Mouse (Mus musculus) cerebellum, adult 2 months (tissue): ENCODE measurements at regions not wholly inside any gene's neighbourhood (a gene's known extent, or its start where the extent isn't known, plus 50 kb on each side); places are given as distances from the start of the nearest gene placed in this dataset.

Experiments used
- CTCF ChIP-seq: fragments of 200-500 bp; IDR thresholded peaks from 2 replicates; pipeline ENCODE4 v1.5.1; 2011; ENCODE audit warnings: low read depth, mild to moderate bottlenecking, control low read depth, low read length, moderate library complexity, borderline replicate concordance; ENCODE audit not compliant: insufficient read depth
- POLR2A ChIP-seq: fragments of 200-500 bp; IDR thresholded peaks from 2 replicates; pipeline ENCODE4 v1.6.1; 2011; ENCODE audit warnings: low read length, control low read depth, borderline replicate concordance; ENCODE audit not compliant: insufficient read depth

GRCm38 (mm10) chr6:118323052-118323451 is 96.2 kb downstream of the Bms1 start:
- TF ChIP-seq CTCF (no peak), POLR2A (no peak)
